Mouse (Mus musculus) gastrocnemius, postnatal 36 days (tissue): ENCODE results near the gene Olig3. TPM values are rescaled to one million over a fixed set of nuclear protein-coding genes. Genes with fewer than 3 reads are reported as not detected.

ENCODE experiments used
- total RNA-seq, 2 experiments: library from RNA; stranded (reverse); gene quantifications; 2 replicates each; pipeline ENCODE4 v1.2.3; 2021

Gene Olig3
- total RNA-seq, 2 experiments from 2014 or later: not detected

Other genes with a start within 250 kb of the Olig3 start
- 10 to 100 TPM; 25.7 to 28.1 TPM for gene Ifngr1, start 235.4 kb downstream of the Olig3 start, total RNA-seq